Mouse (Mus musculus) hindbrain, embryonic 11.5 days (tissue): ENCODE measurements at regions not wholly inside any gene's neighbourhood (a gene's known extent, or its start where the extent isn't known, plus 50 kb on each side); places are given as distances from the start of the nearest gene placed in this dataset.
"Not testable (repeated sequence)": the region's sequence is repeated elsewhere in the genome, so short reads cannot be mapped to it uniquely, and the experiment has no call there.

ENCODE experiments used
- ATAC-seq: fragments of 200-750 bp; cut with Nextera tagmentation; 2 replicates; pipeline ENCODE4 v1.8.0; 2017; ENCODE audit warnings: mild to moderate bottlenecking, moderate TSS enrichment, moderate library complexity; ENCODE audit not compliant: low FRiP score
- DNase-seq: peaks from one replicate; pipeline ENCODE4 v3.0.0-alpha.2; 2015; ENCODE audit warnings: low spot score
- H3K27ac ChIP-seq: fragments of 300-500 bp; sonication (generic); 2 replicates; pipeline ENCODE4 v1.5.1; 2014; ENCODE audit warnings: mild to moderate bottlenecking, low read depth, low read length
- H3K27me3 ChIP-seq: fragments of 300-500 bp; sonication (generic); 2 replicates; pipeline ENCODE4 v1.6.1; 2014; ENCODE audit warnings: mild to moderate bottlenecking, low read length, moderate library complexity, mixed read lengths; ENCODE audit not compliant: control insufficient read depth, insufficient read depth
- H3K36me3 ChIP-seq: fragments of 300-500 bp; sonication (generic); 2 replicates; pipeline ENCODE4 v1.6.1; 2014; ENCODE audit warnings: mild to moderate bottlenecking, low read length, moderate library complexity, mixed read lengths; ENCODE audit not compliant: control insufficient read depth, insufficient read depth
- H3K4me1 ChIP-seq: fragments of 300-500 bp; sonication (generic); replicated peaks from 2 replicates; pipeline ENCODE4 v1.6.1; 2014; ENCODE audit warnings: low read length, mixed read lengths; ENCODE audit not compliant: control insufficient read depth, insufficient read depth
- H3K4me2 ChIP-seq: fragments of 300-500 bp; sonication (generic); replicated peaks from 2 replicates; pipeline ENCODE4 v1.6.1; 2014; ENCODE audit warnings: mild to moderate bottlenecking, low read depth, low read length
- H3K4me3 ChIP-seq: fragments of 300-500 bp; sonication (generic); 2 replicates; pipeline ENCODE4 v1.5.1; 2014; ENCODE audit warnings: low read depth, low read length
- H3K9ac ChIP-seq: fragments of 300-500 bp; sonication (generic); 2 replicates; pipeline ENCODE4 v1.6.1; 2014; ENCODE audit warnings: low read depth, low read length
- H3K9me3 ChIP-seq: fragments of 300-500 bp; sonication (generic); 2 replicates; pipeline ENCODE4 v1.6.1; 2016; ENCODE audit warnings: low read length; ENCODE audit not compliant: control insufficient read depth
- WGBS: fragments of 180-500 bp; shearing (Covaris S2); extraction: QIAGEN DNeasy Blood & Tissue Kit; methylation state at CpG from one replicate; pipeline ENCODE4 v1.1.7; 2014; 5-methylcytosine and 5-hydroxymethylcytosine counted together

- no peaks in the 10 kb centered on the region for H3K27me3 ChIP-seq
- H3K4me1 ChIP-seq: no peaks in the 10 kb centered on the region
- H3K27ac ChIP-seq: no peak overlapping the region
- DNase-seq (no peak), ATAC-seq (peak; percentile 67)
- H3K4me3 ChIP-seq: no peak overlapping the region
- H3K9me3 ChIP-seq: no peaks in the 10 kb centered on the region
- H3K9ac ChIP-seq: no peak overlapping the region
- 80% methylated on average over 2 of the region's 2 CpGs for WGBS
- no peak overlapping the region for H3K4me2 ChIP-seq
- no peaks in the 10 kb centered on the region for H3K36me3 ChIP-seq
These were observed 1172.0 kb upstream of the Edil3 start for GRCm38 (mm10) chr13:87649289-87649688.

GRCm38 (mm10) chr13:87672461-87672860 is 1148.8 kb upstream of the Edil3 start:
- H3K9me3 ChIP-seq: not testable (repeated sequence)

GRCm38 (mm10) chr13:87678917-87679316 is 1142.4 kb upstream of the Edil3 start:
- DNase-seq (no peak), ATAC-seq (no peak)
- no peaks in the 10 kb centered on the region for H3K4me1 ChIP-seq
- no peak overlapping the region for H3K27ac ChIP-seq
- no peaks in the 10 kb centered on the region for H3K27me3 ChIP-seq
- H3K9ac ChIP-seq: no peak overlapping the region
- no peaks in the 10 kb centered on the region for H3K9me3 ChIP-seq
- no peak overlapping the region for H3K4me2 ChIP-seq
- no peaks in the 10 kb centered on the region for H3K36me3 ChIP-seq
- no peak overlapping the region for H3K4me3 ChIP-seq

More at GRCm38 (mm10) chr13:87672461-87672860, 1148.8 kb upstream of the Edil3 start:
- DNase-seq, H3K27me3 ChIP-seq, H3K36me3 ChIP-seq, H3K27ac ChIP-seq, H3K4me2 ChIP-seq, H3K4me1 ChIP-seq, H3K9ac ChIP-seq, ATAC-seq, H3K4me3 ChIP-seq: not testable (repeated sequence)
- 92% methylated on average over 4 of the region's 4 CpGs for whole genome bisulfite sequencing
